Mouse (Mus musculus): Measurements from ENCODE around the gene Suox. TPM values are rescaled to one million over a fixed set of nuclear protein-coding genes. Genes with fewer than 3 reads are reported as not detected.

The Suox gene
- polyA plus RNA-seq (2017; shearing (Covaris generic)): 51.9 TPM

GRCm38 (mm10) chr10:128673763-128674468, at the start of gene Suox:
TSS of gene Suox (minus strand) at chr10:128674073.

DNA sequence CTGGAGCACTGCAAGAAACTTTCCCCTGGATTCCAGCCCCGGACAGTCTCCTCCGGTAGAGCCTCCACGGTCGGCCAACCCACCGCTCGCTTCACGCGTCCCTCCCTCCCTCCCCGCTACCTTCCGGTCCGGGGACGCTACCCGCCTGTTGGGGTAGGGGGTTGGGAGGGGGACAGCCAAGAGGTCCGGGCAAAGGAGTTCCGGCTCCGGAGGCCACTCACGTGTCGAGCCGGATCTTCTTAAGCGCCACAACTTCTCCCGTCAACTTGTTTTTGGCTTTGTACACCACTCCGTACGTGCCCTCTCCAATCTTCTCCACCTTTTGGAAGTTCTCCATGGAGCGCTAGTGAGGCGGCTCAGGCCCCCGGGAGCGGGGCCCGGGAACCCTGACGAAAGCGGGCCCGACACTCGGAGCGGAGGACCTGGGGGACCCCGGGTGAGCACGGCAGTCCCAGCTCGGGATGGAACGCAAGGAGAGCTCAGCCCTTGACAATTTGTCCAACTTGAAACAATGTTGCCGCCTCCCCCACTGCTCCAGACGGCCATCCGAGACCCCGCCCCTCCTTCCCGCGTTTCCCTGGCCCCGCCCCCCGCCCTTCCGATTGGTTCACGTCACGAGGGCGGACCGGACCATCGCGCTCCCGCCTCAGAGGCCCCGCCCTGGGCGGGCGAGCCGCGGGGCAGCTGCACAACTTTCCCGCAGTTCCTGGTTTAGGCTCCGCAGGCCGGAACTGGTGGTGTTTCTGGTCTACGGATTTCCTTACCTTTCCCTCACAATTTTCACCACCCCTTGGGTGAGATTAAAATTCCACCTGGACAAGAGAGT, 30.8 kb upstream of the Suox start, which contains the start of gene Cdk2:
Gene Cdk2, minus strand, starts transcription at position 541 of the 826 bp plus-strand sequence.

DNA sequence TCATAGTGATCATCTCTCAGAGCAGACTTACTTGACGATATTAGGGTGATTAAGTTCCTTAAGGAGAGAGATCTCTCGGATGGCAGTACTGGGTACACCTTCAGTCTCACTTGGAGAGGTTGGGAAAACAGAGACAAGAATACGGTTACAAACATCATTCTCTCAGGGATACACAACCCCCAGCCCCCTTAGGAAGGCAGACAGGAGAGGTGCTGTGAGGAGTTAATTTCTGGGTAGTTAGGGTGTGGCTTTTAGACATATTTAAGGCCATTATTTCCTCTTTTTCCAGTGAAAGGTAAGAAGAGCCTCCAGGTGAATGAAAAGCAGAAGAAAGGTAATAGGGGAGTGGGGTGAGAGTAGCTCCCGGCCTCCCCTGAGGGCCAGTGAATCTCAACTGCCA, 30.0 kb upstream of the Suox start, which contains the start of gene Pmel:
Gene Pmel, plus strand, starts transcription at position 301 of the 400 bp plus-strand sequence.

DNA sequence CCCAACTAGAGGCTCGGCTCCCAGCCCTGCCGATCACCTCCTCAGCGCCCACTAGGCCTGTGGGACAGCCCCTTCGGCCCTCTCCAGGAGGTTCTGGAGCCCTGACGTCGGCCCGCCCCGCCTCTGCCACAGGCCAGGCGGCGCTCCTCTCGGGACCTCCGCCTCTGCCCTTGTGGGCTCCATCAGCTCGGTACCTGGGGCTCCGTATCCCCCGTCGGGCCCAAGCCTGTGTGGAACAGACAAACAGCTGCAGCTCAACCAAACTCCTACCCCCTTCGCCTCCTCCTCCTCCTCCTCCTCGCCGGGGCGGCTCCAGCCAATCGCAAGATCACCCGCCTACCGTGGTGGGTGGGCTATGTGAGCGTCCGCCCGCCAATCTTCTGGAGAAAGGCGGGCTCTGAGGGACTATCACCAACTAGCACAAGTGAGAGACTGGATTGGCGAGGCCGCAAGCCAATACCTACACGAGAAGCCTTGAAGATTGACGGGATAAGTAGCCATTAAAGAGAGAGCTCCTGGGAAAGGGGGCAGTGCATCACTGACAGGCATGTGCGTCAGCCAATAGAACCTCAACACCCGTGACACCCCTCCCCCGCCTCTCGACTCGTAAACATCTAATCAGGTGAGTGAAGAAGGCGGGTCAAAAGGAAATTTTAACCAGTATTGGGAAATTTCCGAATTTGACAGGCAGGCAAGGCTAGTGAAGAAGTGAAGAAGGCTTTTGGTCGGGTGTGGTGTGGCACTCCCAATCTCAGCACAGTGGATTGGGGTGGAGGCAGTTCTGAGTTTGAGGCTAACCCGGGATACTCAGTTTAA, 22.3 kb upstream of the Suox start, which contains the start of gene Rab5b:
Gene Rab5b, minus strand, starts transcription at position 273 of the 816 bp plus-strand sequence.

GRCm38 (mm10) chr10:128645111-128646011, 28.5 kb downstream of the Suox start, which contains the start of gene Ikzf4:
TSS of gene Ikzf4 (minus strand) at chr10:128645991.

DNA sequence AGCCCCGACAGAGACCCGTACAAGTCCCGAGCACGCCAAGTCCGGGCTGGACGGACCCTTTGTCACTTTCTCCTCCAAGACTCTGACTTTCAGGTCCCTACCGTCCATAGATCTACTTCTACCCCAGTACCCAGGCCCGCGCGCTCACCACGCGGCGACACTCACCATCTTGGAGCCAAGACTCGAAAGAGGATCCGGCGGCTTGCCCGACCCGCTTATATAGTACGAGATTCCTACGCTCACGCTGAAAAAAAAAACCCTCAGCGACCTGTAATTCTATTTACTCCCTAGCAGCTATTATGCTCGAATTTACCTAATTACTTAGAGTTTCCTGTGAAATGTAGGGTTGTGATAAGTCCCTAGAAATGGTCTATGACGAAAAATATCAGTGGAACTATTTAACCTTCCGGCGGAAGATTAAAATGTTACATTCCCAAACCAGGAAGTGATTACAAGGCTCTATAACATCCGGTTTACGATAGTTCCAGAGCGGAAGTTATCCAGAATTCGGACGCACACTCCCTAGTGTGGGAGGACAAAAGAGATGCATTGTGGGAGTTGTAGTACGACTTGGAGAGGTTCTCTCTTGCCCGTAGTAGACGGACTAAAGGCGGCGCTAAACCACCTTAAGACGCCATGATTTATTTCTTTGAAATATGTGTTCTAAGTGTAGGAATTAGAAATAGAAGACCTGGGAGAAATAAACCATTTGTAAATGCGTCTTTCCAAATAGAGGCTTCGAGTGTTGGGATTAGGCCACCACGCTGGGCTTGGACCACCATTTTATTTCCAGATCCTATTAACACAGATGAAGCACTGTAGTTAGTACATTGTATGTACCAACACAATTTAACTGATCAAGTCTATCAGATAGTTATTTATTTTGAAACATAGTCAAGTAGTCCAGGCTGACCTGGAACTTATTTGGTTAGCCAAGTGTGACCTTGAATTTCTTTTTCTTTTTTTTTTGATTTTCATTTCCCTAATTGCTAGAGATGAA, 47.3 kb downstream of the Suox start, which contains the start of gene Rps26:
Gene Rps26, minus strand, starts transcription at position 437 of the 1,000 bp plus-strand sequence.

Other genes with a start within 250 kb of the Suox start
- gene Smarcc2, start 214.8 kb downstream of the Suox start, polyA plus RNA-seq (2017; shearing (Covaris generic)): 131 TPM
- gene Myl6, start 179.9 kb downstream of the Suox start, polyA plus RNA-seq (2017; shearing (Covaris generic)): 1,659 TPM
- 3.1 TPM for gene Myl6b, start 175.4 kb downstream of the Suox start, polyA plus RNA-seq (2017; shearing (Covaris generic))
- 182 TPM for gene Esyt1, start 148.2 kb downstream of the Suox start, polyA plus RNA-seq (2017; shearing (Covaris generic))
- gene Zc3h10, start 126.3 kb downstream of the Suox start, polyA plus RNA-seq (2017; shearing (Covaris generic)): 26.0 TPM
- gene Rpl41, start 124.8 kb downstream of the Suox start, polyA plus RNA-seq (2017; shearing (Covaris generic)): 3,120 TPM
- 35.9 TPM for gene Pa2g4, start 108.1 kb downstream of the Suox start, polyA plus RNA-seq (2017; shearing (Covaris generic))
- gene Erbb3, start 84.4 kb downstream of the Suox start, polyA plus RNA-seq (2017; shearing (Covaris generic)): 11.3 TPM
- 829 TPM for gene Rps26, start 47.3 kb downstream of the Suox start, polyA plus RNA-seq (2017; shearing (Covaris generic))
- gene Ikzf4, start 28.1 kb downstream of the Suox start, polyA plus RNA-seq (2017; shearing (Covaris generic)): 148 TPM
- gene Rab5b, start 22.2 kb upstream of the Suox start, polyA plus RNA-seq (2017; shearing (Covaris generic)): 49.0 TPM
- 4.9 TPM for gene Pmel, start 30.1 kb upstream of the Suox start, polyA plus RNA-seq (2017; shearing (Covaris generic))
- gene Cdk2, start 31.0 kb upstream of the Suox start, polyA plus RNA-seq (2017; shearing (Covaris generic)): 38.5 TPM
- 715 TPM for gene Dgka, start 70.8 kb upstream of the Suox start, polyA plus RNA-seq (2017; shearing (Covaris generic))
- gene Pym1, start 73.8 kb upstream of the Suox start, polyA plus RNA-seq (2017; shearing (Covaris generic)): 38.2 TPM
- not detected for gene Mmp19, start 116.8 kb upstream of the Suox start, polyA plus RNA-seq (2017; shearing (Covaris generic))
- gene Dnajc14, start 130.0 kb upstream of the Suox start, polyA plus RNA-seq (2017; shearing (Covaris generic)): 124 TPM
- gene Tmem198b, start 130.3 kb upstream of the Suox start, polyA plus RNA-seq (2017; shearing (Covaris generic)): 5.1 TPM
- 164 TPM for gene Sarnp, start 143.3 kb upstream of the Suox start, polyA plus RNA-seq (2017; shearing (Covaris generic))
- 77.1 TPM for gene Ormdl2, start 147.6 kb upstream of the Suox start, polyA plus RNA-seq (2017; shearing (Covaris generic))
- 0.88 TPM for gene Gdf11, start 217.6 kb upstream of the Suox start, polyA plus RNA-seq (2017; shearing (Covaris generic))
- gene Cd63, start 226.9 kb upstream of the Suox start, polyA plus RNA-seq (2017; shearing (Covaris generic)): 0.20 TPM
- gene Rdh5, start 248.8 kb upstream of the Suox start, polyA plus RNA-seq (2017; shearing (Covaris generic)): 13.5 TPM
- 185 TPM for gene Bloc1s1, start 250.0 kb upstream of the Suox start, polyA plus RNA-seq (2017; shearing (Covaris generic))